Mouse (Mus musculus) urinary bladder, postnatal 25 days (tissue): ENCODE results near the gene Arcn1.
A peak's percentile ranks its signal among the peaks of the same experiment; 100 is the strongest.

Source experiments
- DNase-seq: peaks from one replicate; pipeline ENCODE4 v3.0.0; 2022; ENCODE audit warnings: low spot score

Gene Arcn1

GRCm38 (mm10) chr9:44719632-44720357 lies 47.9 kb downstream of the Arcn1 start:
- DNase-seq: no peak

GRCm38 (mm10) chr9:44718937-44719631 lies 48.6 kb downstream of the Arcn1 start:
- no peak for DNase-seq

GRCm38 (mm10) chr9:44717822-44718242 lies 49.8 kb downstream of the Arcn1 start:
- DNase-seq: no peak

- no peak for DNase-seq
These were observed 50.4 kb downstream of the Arcn1 start for GRCm38 (mm10) chr9:44716997-44717821.

GRCm38 (mm10) chr9:44715705-44716362 lies 51.8 kb downstream of the Arcn1 start:
- DNase-seq: no peak

GRCm38 (mm10) chr9:44715109-44715508 lies 52.5 kb downstream of the Arcn1 start:
- DNase-seq: no peak

GRCm38 (mm10) chr9:44713574-44713973 lies 54.1 kb downstream of the Arcn1 start:
- DNase-seq: no peak

- peak; percentile 50 for DNase-seq
These were observed 54.6 kb downstream of the Arcn1 start for GRCm38 (mm10) chr9:44713080-44713479.

- no peak for DNase-seq
These were observed 56.0 kb downstream of the Arcn1 start for GRCm38 (mm10) chr9:44711602-44712001.

GRCm38 (mm10) chr9:44710213-44710612 lies 57.4 kb downstream of the Arcn1 start:
- no peak for DNase-seq

GRCm38 (mm10) chr9:44709600-44709999 lies 58.0 kb downstream of the Arcn1 start:
- DNase-seq: no peak

- DNase-seq: no peak
These were observed 58.7 kb downstream of the Arcn1 start for GRCm38 (mm10) chr9:44708925-44709324.

GRCm38 (mm10) chr9:44708429-44708765 lies 59.2 kb downstream of the Arcn1 start:
- DNase-seq: peak; percentile 74

- no peak for DNase-seq
These were observed 59.8 kb downstream of the Arcn1 start for GRCm38 (mm10) chr9:44707749-44708428.

- no peak for DNase-seq
These were observed 67.9 kb downstream of the Arcn1 start for GRCm38 (mm10) chr9:44699730-44700129.

GRCm38 (mm10) chr9:44699196-44699595 lies 68.4 kb downstream of the Arcn1 start:
- DNase-seq: no peak

GRCm38 (mm10) chr9:44697866-44698265 lies 69.8 kb downstream of the Arcn1 start:
- no peak for DNase-seq

GRCm38 (mm10) chr9:44693071-44693470 lies 74.6 kb downstream of the Arcn1 start:
- DNase-seq: no peak

GRCm38 (mm10) chr9:44691671-44692520 lies 75.7 kb downstream of the Arcn1 start:
- DNase-seq: no peak
